Mouse (Mus musculus) liver, embryonic 15.5 days (tissue): ENCODE measurements around the gene Spryd3. TPM values are rescaled to one million over a fixed set of nuclear protein-coding genes. Genes with fewer than 3 reads are reported as not detected.
A peak's percentile ranks its signal among the peaks of the same experiment; 100 is the strongest.
"Not testable (repeated sequence)": the region's sequence is repeated elsewhere in the genome, so short reads cannot be mapped to it uniquely, and the experiment has no call there.

Source experiments
- ATAC-seq: fragments of 200-750 bp; cut with Nextera tagmentation; 2 replicates; pipeline ENCODE4 v1.8.0; 2017; ENCODE audit warnings: moderate number of reproducible peaks, mild to moderate bottlenecking, moderate library complexity; ENCODE audit not compliant: insufficient read depth
- H3K27ac ChIP-seq: fragments of 300-500 bp; sonication (generic); replicated peaks from 2 replicates; pipeline ENCODE4 v1.5.1; 2015; ENCODE audit warnings: mild to moderate bottlenecking, inconsistent platforms
- H3K27me3 ChIP-seq: fragments of 300-500 bp; sonication (generic); 2 replicates; pipeline ENCODE4 v1.6.1; 2015; ENCODE audit warnings: mild to moderate bottlenecking, inconsistent platforms
- H3K36me3 ChIP-seq: fragments of 300-500 bp; sonication (generic); replicated peaks from 2 replicates; pipeline ENCODE4 v1.6.1; 2015; ENCODE audit warnings: moderate library complexity, mild to moderate bottlenecking, inconsistent platforms
- H3K4me1 ChIP-seq: fragments of 300-500 bp; sonication (generic); replicated peaks from 2 replicates; pipeline ENCODE4 v1.6.1; 2015; ENCODE audit warnings: inconsistent platforms
- H3K4me2 ChIP-seq: fragments of 300-500 bp; sonication (generic); 2 replicates; pipeline ENCODE4 v1.6.1; 2015; ENCODE audit warnings: moderate library complexity, mild to moderate bottlenecking, inconsistent platforms
- H3K4me3 ChIP-seq: fragments of 300-500 bp; sonication (generic); replicated peaks from 2 replicates; pipeline ENCODE4 v1.5.1; 2015; ENCODE audit warnings: mild to moderate bottlenecking, inconsistent platforms
- H3K9ac ChIP-seq: fragments of 300-500 bp; sonication (generic); 2 replicates; pipeline ENCODE4 v1.6.1; 2015; ENCODE audit warnings: moderate library complexity, mild to moderate bottlenecking, inconsistent platforms
- H3K9me3 ChIP-seq: fragments of 300-500 bp; sonication (generic); replicated peaks from 2 replicates; pipeline ENCODE4 v1.6.1; 2016; ENCODE audit warnings: inconsistent platforms
- WGBS: fragments of 180-500 bp; shearing (Covaris S2); methylation state at CpG from one replicate; pipeline ENCODE4 v1.1.7; 2015; ENCODE audit warnings: mixed read lengths; ENCODE audit not compliant: insufficient replicate concordance; 5-methylcytosine and 5-hydroxymethylcytosine counted together
- polyA plus RNA-seq: library from polyadenylated mRNA; unstranded; fragments of >200 nt; fragmentation: Nextera tagmentation; extraction: Ambion mirVana; gene quantifications from 2 replicates; pipeline ENCODE4 v1.2.1, GENCODE M21; 2015

Spryd3 gene
- polyA plus RNA-seq, 1 experiment from 2014 or later = 12.9 TPM

DNA sequence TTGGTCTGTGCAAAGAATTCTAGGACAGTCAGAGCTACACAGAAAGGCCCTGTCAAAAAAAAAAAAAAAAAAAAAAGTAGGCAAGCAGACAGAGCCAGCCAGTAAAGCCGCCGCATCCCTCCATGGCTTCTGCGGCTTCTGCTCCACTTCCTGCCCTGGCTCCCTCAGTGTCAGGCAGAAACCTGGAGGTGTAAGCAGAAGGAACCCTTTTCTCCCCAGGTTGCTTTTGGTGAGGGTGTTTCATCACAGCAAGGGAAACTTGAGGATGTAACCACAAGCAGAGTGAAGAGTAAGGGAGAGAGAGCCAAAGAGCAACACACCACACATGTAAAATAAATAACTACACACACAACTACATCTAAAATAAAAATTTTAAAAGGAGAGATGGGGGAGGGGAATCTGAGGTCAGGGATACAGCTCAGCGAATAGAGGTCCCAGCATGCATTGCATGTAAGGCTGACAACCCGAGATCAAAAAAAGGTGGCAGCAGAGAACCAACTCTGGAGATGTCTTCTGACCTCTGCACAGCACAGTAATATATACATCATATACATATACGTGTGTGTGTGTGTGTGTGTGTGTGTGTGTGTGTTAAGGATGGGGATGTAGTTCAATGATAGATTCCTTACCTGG, 29.6 kb upstream of the Spryd3 start:
- H3K9ac ChIP-seq = no peak overlapping the region
- H3K27me3 ChIP-seq = no peaks in the 10 kb centered on the region
- H3K4me1 ChIP-seq = no peaks in the 10 kb centered on the region
- no peak for ATAC-seq
- no peak overlapping the region for H3K4me3 ChIP-seq
- H3K4me2 ChIP-seq = no peak overlapping the region
- H3K9me3 ChIP-seq = no peaks in the 10 kb centered on the region
- H3K27ac ChIP-seq = no peak overlapping the region
- peaks cover 7% of the 10 kb centered on the region; the same call in 1 of the 2 replicates for H3K36me3 ChIP-seq
- WGBS = 12% methylated on average over 6 of the region's 6 CpGs

GRCm38 (mm10) chr15:102163900-102164693, 28.1 kb upstream of the Spryd3 start:
- Histone ChIP-seq H3K4me1 (no peaks in the 10 kb centered on the region), H3K4me2 (no peak overlapping the region), H3K9me3 (no peaks in the 10 kb centered on the region), H3K9ac (no peak overlapping the region), H3K36me3 (peaks cover 7% of the 10 kb centered on the region; the same call in 1 of the 2 replicates), H3K27me3 (no peaks in the 10 kb centered on the region), H3K4me3 (no peak overlapping the region), H3K27ac (no peak overlapping the region)
- 16% methylated on average over 3 of the region's 3 CpGs for WGBS
- ATAC-seq = no peak

DNA sequence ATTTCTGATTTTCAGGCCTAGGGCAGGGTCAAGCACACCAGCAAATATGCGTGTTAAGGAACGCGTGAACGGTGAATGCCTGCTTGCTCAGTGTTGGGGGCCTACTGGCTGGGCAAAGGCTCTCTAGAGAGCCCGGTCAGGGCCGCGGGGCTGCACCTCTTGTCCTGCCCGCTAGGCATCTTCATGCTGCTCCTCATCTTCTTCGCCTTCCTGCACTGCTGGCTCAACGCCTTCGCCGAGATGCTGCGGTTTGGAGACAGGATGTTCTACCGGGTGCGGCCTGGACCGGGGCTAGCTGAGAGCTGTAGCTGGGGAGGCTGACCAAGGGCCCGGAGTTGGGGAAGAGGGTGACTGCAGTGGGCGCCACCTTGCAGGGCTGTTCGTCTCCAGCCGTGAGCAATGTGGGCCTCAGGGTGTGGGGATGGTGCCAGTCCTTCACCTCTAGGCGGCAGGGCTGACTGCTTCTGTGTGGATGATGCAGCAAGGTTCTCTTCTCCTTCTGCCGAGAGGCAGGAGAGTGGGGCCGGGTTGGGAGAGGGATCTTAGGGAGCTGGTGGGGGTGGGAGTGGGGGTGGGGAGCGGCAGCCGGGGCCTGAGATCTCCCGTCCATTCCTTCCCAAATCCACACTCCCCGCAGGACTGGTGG, 24.5 kb upstream of the Spryd3 start:
- H3K4me3 ChIP-seq = no peak overlapping the region
- no peaks in the 10 kb centered on the region for H3K4me1 ChIP-seq
- no peaks in the 10 kb centered on the region for H3K9me3 ChIP-seq
- H3K9ac ChIP-seq = no peak overlapping the region
- H3K27me3 ChIP-seq = no peaks in the 10 kb centered on the region
- H3K36me3 ChIP-seq = peaks cover 18% of the 10 kb centered on the region; the same call in 1 of the 2 replicates
- 56% methylated on average over 27 of the region's 27 CpGs for WGBS
- H3K4me2 ChIP-seq = no peak overlapping the region
- ATAC-seq = no peak
- no peak overlapping the region for H3K27ac ChIP-seq

- WGBS = 70% methylated on average over 20 of the region's 20 CpGs
- Histone ChIP-seq H3K9ac (no peak overlapping the region), H3K27me3 (no peaks in the 10 kb centered on the region), H3K9me3 (no peaks in the 10 kb centered on the region), H3K4me2 (no peak overlapping the region), H3K27ac (no peak overlapping the region), H3K36me3 (peaks cover 16% of the 10 kb centered on the region; the same call in 1 of the 2 replicates), H3K4me3 (no peak overlapping the region), H3K4me1 (peaks cover 4% of the 10 kb centered on the region)
- 0 out of 2 replicates have a peak, but pooled peaks have one; percentile 10 for ATAC-seq
Observed at GRCm38 (mm10) chr15:102156836-102157235, 20.8 kb upstream of the Spryd3 start.

DNA sequence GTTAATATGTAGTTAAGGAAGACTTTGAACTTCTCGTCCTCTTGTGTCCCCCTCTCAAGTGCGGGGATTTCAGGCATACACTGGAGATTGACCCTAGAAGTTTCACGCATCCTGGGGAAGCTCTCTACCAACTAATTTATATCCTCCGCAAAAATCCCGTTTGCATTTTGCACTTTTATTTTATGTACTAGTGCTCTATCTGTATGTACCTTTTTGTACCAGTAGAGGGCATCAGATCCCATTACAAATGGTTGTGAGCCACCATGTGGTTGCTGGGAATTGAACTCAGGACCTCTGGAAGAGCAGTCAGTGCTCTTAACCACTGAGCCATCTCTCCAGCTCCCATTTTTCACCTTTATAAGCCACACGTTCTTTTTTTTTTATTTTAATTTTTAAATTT, 19.0 kb upstream of the Spryd3 start:
- 76% methylated on average over 6 of the region's 6 CpGs for WGBS
- Histone ChIP-seq H3K36me3 (0 out of 2 replicates have a peak, but pooled peaks cover 14% of the 10 kb centered on the region), H3K4me1 (peaks cover 18% of the 10 kb centered on the region)
- not testable (repeated sequence) for H3K9me3 ChIP-seq, H3K4me2 ChIP-seq, H3K9ac ChIP-seq, H3K27me3 ChIP-seq, H3K4me3 ChIP-seq, ATAC-seq, H3K27ac ChIP-seq

- Histone ChIP-seq H3K9ac (no peak overlapping the region), H3K27ac (no peak overlapping the region), H3K4me2 (no peak overlapping the region), H3K4me1 (peaks cover 34% of the 10 kb centered on the region), H3K27me3 (no peaks in the 10 kb centered on the region), H3K4me3 (no peak overlapping the region), H3K36me3 (0 out of 2 replicates have a peak, but pooled peaks cover 14% of the 10 kb centered on the region), H3K9me3 (no peaks in the 10 kb centered on the region)
- ATAC-seq = no peak
- WGBS = 59% methylated on average over 4 of the region's 4 CpGs
Observed at GRCm38 (mm10) chr15:102152646-102153045, 16.6 kb upstream of the Spryd3 start.

- Histone ChIP-seq H3K9ac (peak within 1 kb of the TSS; percentile 62), H3K36me3 (0 out of 2 replicates have a peak, but pooled peaks cover 2% of the 10 kb centered on the region), H3K4me3 (peak within 1 kb of the TSS; percentile 56), H3K4me1 (peaks cover 41% of the 10 kb centered on the region), H3K4me2 (peak within 1 kb of the TSS; percentile 78), H3K27me3 (peaks cover 8% of the 10 kb centered on the region), H3K9me3 (no peaks in the 10 kb centered on the region), H3K27ac (peak within 1 kb of the TSS; percentile 89)
- ATAC-seq = peak; percentile 77
- 7% methylated on average over 20 of the region's 20 CpGs for WGBS
Observed at GRCm38 (mm10) chr15:102150301-102151135, 14.5 kb upstream of the Spryd3 start, which contains the start of gene Soat2. Gene Soat2 (plus strand): TSS chr15:102150526.

DNA sequence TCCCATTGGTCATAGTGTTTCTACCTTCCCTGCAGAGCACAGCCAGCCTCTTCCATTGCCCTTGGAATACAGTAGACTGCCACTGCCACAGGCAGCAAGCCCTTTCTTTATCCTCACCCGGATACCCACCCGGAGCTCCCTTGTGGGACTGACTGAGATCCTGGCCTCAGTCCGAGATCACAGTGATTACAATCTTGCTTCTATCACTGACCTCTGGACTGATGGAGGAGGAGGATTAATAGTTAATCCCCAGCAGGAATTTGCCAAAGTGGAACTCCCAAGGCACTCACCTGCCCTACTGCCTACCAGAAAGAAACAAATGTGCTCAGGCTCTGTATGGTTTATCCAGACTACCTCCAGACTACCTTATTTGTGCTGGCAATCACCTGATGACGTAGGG, 13.5 kb upstream of the Spryd3 start:
- Histone ChIP-seq H3K27ac (peak overlapping the region; percentile 89), H3K4me2 (peak overlapping the region; percentile 78), H3K27me3 (peaks cover 17% of the 10 kb centered on the region), H3K9me3 (no peaks in the 10 kb centered on the region), H3K36me3 (0 out of 2 replicates have a peak, but pooled peaks cover 1% of the 10 kb centered on the region), H3K9ac (no peak overlapping the region), H3K4me3 (no peak overlapping the region), H3K4me1 (peaks cover 44% of the 10 kb centered on the region)
- WGBS = 68% methylated on average over 4 of the region's 4 CpGs
- ATAC-seq = peak; percentile 5; the same call in 1 of the 2 replicates

- Histone ChIP-seq H3K27me3 (peaks cover 35% of the 10 kb centered on the region), H3K4me3 (no peak overlapping the region), H3K27ac (no peak overlapping the region), H3K36me3 (no peaks in the 10 kb centered on the region), H3K4me2 (no peak overlapping the region), H3K4me1 (peaks cover 50% of the 10 kb centered on the region), H3K9ac (no peak overlapping the region), H3K9me3 (no peaks in the 10 kb centered on the region)
- WGBS = 49% methylated on average over 16 of the region's 16 CpGs
- no peak for ATAC-seq
Observed at GRCm38 (mm10) chr15:102147674-102148402, 11.8 kb upstream of the Spryd3 start.

DNA sequence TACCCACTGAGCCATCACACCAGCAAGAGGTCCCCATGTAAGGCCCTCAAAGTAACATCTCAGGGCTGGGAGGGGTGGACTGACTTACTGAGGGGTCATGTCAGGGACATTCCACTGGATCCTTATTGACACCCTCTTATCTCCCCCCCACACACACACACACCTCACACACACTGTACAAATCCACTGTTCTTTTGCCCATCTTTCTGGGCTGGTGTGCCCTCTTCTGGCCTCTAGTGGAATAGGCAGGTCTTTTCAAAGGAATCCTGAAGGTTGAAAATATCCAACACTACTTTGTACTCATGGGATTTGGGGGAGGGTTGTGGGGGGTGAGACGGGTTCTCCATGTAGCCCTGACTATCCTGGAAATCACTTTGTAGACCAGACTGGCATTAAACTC, 10.8 kb upstream of the Spryd3 start:
- Histone ChIP-seq H3K4me2 (no peak overlapping the region), H3K4me3 (no peak overlapping the region), H3K9ac (no peak overlapping the region), H3K36me3 (no peaks in the 10 kb centered on the region), H3K4me1 (peaks cover 47% of the 10 kb centered on the region), H3K27ac (no peak overlapping the region), H3K27me3 (peaks cover 44% of the 10 kb centered on the region), H3K9me3 (no peaks in the 10 kb centered on the region)
- no peak for ATAC-seq
- 0% methylated on average over 1 of the region's 1 CpGs for WGBS
